Mouse (Mus musculus): ENCODE results near the gene Cavin1. TPM values are rescaled to one million over a fixed set of nuclear protein-coding genes. Genes with fewer than 3 reads are reported as not detected.
A peak's percentile ranks its signal among the peaks of the same experiment; 100 is the strongest.

Cavin1 gene
- polyA plus RNA-seq, 1 experiment from 2014 or later: 191 TPM

- H3K36me3 ChIP-seq (ENCODE audit: control insufficient read depth, insufficient read depth): peaks cover 16% of the 10 kb centered on the region; the same call in 1 of the 2 replicates
- peak overlapping the region; percentile 51; the same call in 1 of the 2 replicates for H3K4me2 ChIP-seq (replicated peaks; ENCODE audit: low read depth)
- ATAC-seq: no peak
- H3K4me1 ChIP-seq (replicated peaks; ENCODE audit: control insufficient read depth, insufficient read depth, low read length): peaks cover 7% of the 10 kb centered on the region; the same call in 1 of the 2 replicates
- H3K9me3 ChIP-seq (ENCODE audit: control insufficient read depth): no peaks in the 10 kb centered on the region
- no peak overlapping the region for H3K9ac ChIP-seq (ENCODE audit: low read depth, low read length)
- WGBS: 49% methylated on average over 6 of the region's 6 CpGs
- H3K4me3 ChIP-seq (ENCODE audit: low read depth, low read length): no peak overlapping the region
- TF ChIP-seq CTCF (IDR thresholded peaks at IDR 0.05; ENCODE audit: low read depth): no peak
- peaks cover 10% of the 10 kb centered on the region; the same call in 1 of the 2 replicates for H3K27me3 ChIP-seq (replicated peaks; ENCODE audit: control insufficient read depth, insufficient read depth, low read length)
- no peak overlapping the region for H3K27ac ChIP-seq (ENCODE audit: low read depth, low read length)
Observed at GRCm38 (mm10) chr11:100957915-100958469, 12.7 kb downstream of the Cavin1 start.

GRCm38 (mm10) chr11:100957244-100957643 lies 13.4 kb downstream of the Cavin1 start:
- H3K9me3 ChIP-seq (ENCODE audit: control insufficient read depth): no peaks in the 10 kb centered on the region
- no peak overlapping the region for H3K27ac ChIP-seq (ENCODE audit: low read depth, low read length)
- H3K36me3 ChIP-seq (ENCODE audit: control insufficient read depth, insufficient read depth): peaks cover 16% of the 10 kb centered on the region; the same call in 1 of the 2 replicates
- H3K4me3 ChIP-seq (ENCODE audit: low read depth, low read length): no peak overlapping the region
- no peak overlapping the region for H3K4me2 ChIP-seq (replicated peaks; ENCODE audit: low read depth)
- peaks cover 10% of the 10 kb centered on the region; the same call in 1 of the 2 replicates for H3K27me3 ChIP-seq (replicated peaks; ENCODE audit: control insufficient read depth, insufficient read depth, low read length)
- peak; percentile 96 for TF ChIP-seq CTCF (IDR thresholded peaks at IDR 0.05; ENCODE audit: low read depth)
- 0 out of 2 replicates have a peak, but pooled peaks have one; percentile 18 for ATAC-seq
- WGBS: 3% methylated on average over 5 of the region's 5 CpGs
- H3K9ac ChIP-seq (ENCODE audit: low read depth, low read length): no peak overlapping the region
- peaks cover 7% of the 10 kb centered on the region; the same call in 1 of the 2 replicates for H3K4me1 ChIP-seq (replicated peaks; ENCODE audit: control insufficient read depth, insufficient read depth, low read length)

- 0 out of 2 replicates have a peak, but pooled peaks cover 3% of the 10 kb centered on the region for H3K4me1 ChIP-seq (replicated peaks; ENCODE audit: control insufficient read depth, insufficient read depth, low read length)
- no peak for ATAC-seq
- peak; percentile 53 for TF ChIP-seq CTCF (IDR thresholded peaks at IDR 0.05; ENCODE audit: low read depth)
- no peak overlapping the region for H3K27ac ChIP-seq (ENCODE audit: low read depth, low read length)
- H3K4me3 ChIP-seq (ENCODE audit: low read depth, low read length): no peak overlapping the region
- H3K9ac ChIP-seq (ENCODE audit: low read depth, low read length): no peak overlapping the region
- 96% methylated on average over 1 of the region's 1 CpGs for WGBS
- no peaks in the 10 kb centered on the region for H3K9me3 ChIP-seq (ENCODE audit: control insufficient read depth)
- H3K4me2 ChIP-seq (replicated peaks; ENCODE audit: low read depth): no peak overlapping the region
- H3K27me3 ChIP-seq (replicated peaks; ENCODE audit: control insufficient read depth, insufficient read depth, low read length): no peaks in the 10 kb centered on the region
- H3K36me3 ChIP-seq (ENCODE audit: control insufficient read depth, insufficient read depth): no peaks in the 10 kb centered on the region
Observed at GRCm38 (mm10) chr11:100949540-100949939, 21.1 kb downstream of the Cavin1 start.

GRCm38 (mm10) chr11:100948317-100948716 lies 22.4 kb downstream of the Cavin1 start:
- 47% methylated on average over 4 of the region's 4 CpGs for WGBS
- no peak for TF ChIP-seq CTCF (IDR thresholded peaks at IDR 0.05; ENCODE audit: low read depth)
- no peak overlapping the region for H3K27ac ChIP-seq (ENCODE audit: low read depth, low read length)
- no peaks in the 10 kb centered on the region for H3K27me3 ChIP-seq (replicated peaks; ENCODE audit: control insufficient read depth, insufficient read depth, low read length)
- H3K9ac ChIP-seq (ENCODE audit: low read depth, low read length): no peak overlapping the region
- no peaks in the 10 kb centered on the region for H3K9me3 ChIP-seq (ENCODE audit: control insufficient read depth)
- no peak for ATAC-seq
- H3K4me2 ChIP-seq (replicated peaks; ENCODE audit: low read depth): no peak overlapping the region
- H3K4me1 ChIP-seq (replicated peaks; ENCODE audit: control insufficient read depth, insufficient read depth, low read length): 0 out of 2 replicates have a peak, but pooled peaks cover 3% of the 10 kb centered on the region
- no peaks in the 10 kb centered on the region for H3K36me3 ChIP-seq (ENCODE audit: control insufficient read depth, insufficient read depth)
- H3K4me3 ChIP-seq (ENCODE audit: low read depth, low read length): no peak overlapping the region

- Histone ChIP-seq H3K27me3 (replicated peaks; ENCODE audit: control insufficient read depth, insufficient read depth, low read length) (no peaks in the 10 kb centered on the region), H3K4me2 (replicated peaks; ENCODE audit: low read depth) (no peak overlapping the region)
- ATAC-seq: no peak
Observed at GRCm38 (mm10) chr11:100947548-100947947, 23.1 kb downstream of the Cavin1 start.

GRCm38 (mm10) chr11:100946862-100947261 lies 23.8 kb downstream of the Cavin1 start:
- no peak for ATAC-seq
- Histone ChIP-seq H3K9me3 (ENCODE audit: control insufficient read depth) (no peaks in the 10 kb centered on the region), H3K4me2 (replicated peaks; ENCODE audit: low read depth) (no peak overlapping the region), H3K4me3 (ENCODE audit: low read depth, low read length) (no peak overlapping the region), H3K27ac (ENCODE audit: low read depth, low read length) (no peak overlapping the region), H3K9ac (ENCODE audit: low read depth, low read length) (no peak overlapping the region), H3K27me3 (replicated peaks; ENCODE audit: control insufficient read depth, insufficient read depth, low read length) (no peaks in the 10 kb centered on the region), H3K36me3 (ENCODE audit: control insufficient read depth, insufficient read depth) (no peaks in the 10 kb centered on the region), H3K4me1 (replicated peaks; ENCODE audit: control insufficient read depth, insufficient read depth, low read length) (0 out of 2 replicates have a peak, but pooled peaks cover 2% of the 10 kb centered on the region)
- TF ChIP-seq CTCF (IDR thresholded peaks at IDR 0.05; ENCODE audit: low read depth): no peak
- WGBS: 41% methylated on average over 4 of the region's 4 CpGs

More at GRCm38 (mm10) chr11:100947548-100947947, 23.1 kb downstream of the Cavin1 start:
- 0 out of 2 replicates have a peak, but pooled peaks cover 3% of the 10 kb centered on the region for H3K4me1 ChIP-seq (replicated peaks; ENCODE audit: control insufficient read depth, insufficient read depth, low read length)
- no peaks in the 10 kb centered on the region for H3K9me3 ChIP-seq (ENCODE audit: control insufficient read depth)
- no peak overlapping the region for H3K27ac ChIP-seq (ENCODE audit: low read depth, low read length)
- peak; percentile 64 for TF ChIP-seq CTCF (IDR thresholded peaks at IDR 0.05; ENCODE audit: low read depth)
- no peak overlapping the region for H3K4me3 ChIP-seq (ENCODE audit: low read depth, low read length)
- H3K9ac ChIP-seq (ENCODE audit: low read depth, low read length): no peak overlapping the region
- H3K36me3 ChIP-seq (ENCODE audit: control insufficient read depth, insufficient read depth): no peaks in the 10 kb centered on the region
